Mouse (Mus musculus): ENCODE measurements around the gene Efcab12.

GRCm38 (mm10) chr6:115770059-115770670, 68.0 kb downstream of the Efcab12 start:
- TF ChIP-seq TAL1 (conservative IDR thresholded peaks at IDR 0.05; ENCODE audit: low read depth, low read length) (no peak), CTCF (IDR thresholded peaks at IDR 0.05; ENCODE audit: low read depth, low read length) (no peak; the same call in 1 of the 2 replicates), GATA1 (IDR thresholded peaks at IDR 0.05; ENCODE audit: borderline replicate concordance, low read length) (no peak), POLR2AphosphoS5 (IDR thresholded peaks at IDR 0.05; ENCODE audit: insufficient replicate concordance, low read depth, low read length) (no peak)
